Mouse (Mus musculus): ENCODE results near the gene Vezt. TPM values are rescaled to one million over a fixed set of nuclear protein-coding genes. Genes with fewer than 3 reads are reported as not detected.

The Vezt gene
- polyA plus RNA-seq, 1 experiment from 2014 or later = 12.9 TPM

- Histone ChIP-seq H3K27ac (replicated peaks) (peak overlapping the region; percentile 51), H3K4me3 (replicated peaks) (no peak overlapping the region), H3K9me3 (replicated peaks) (no peaks in the 10 kb centered on the region), H3K27me3 (no peaks in the 10 kb centered on the region), H3K4me1 (replicated peaks) (peaks cover 30% of the 10 kb centered on the region), H3K4me2 (no peak overlapping the region), H3K9ac (no peak overlapping the region), H3K36me3 (replicated peaks) (no peaks in the 10 kb centered on the region)
- WGBS (ENCODE audit: insufficient replicate concordance) = 51% methylated on average over 8 of the region's 8 CpGs
- peak; percentile 59; the same call in 1 of the 2 replicates for ATAC-seq (ENCODE audit: insufficient read depth)
These were observed 24.6 kb upstream of the Vezt start for GRCm38 (mm10) chr10:94060190-94060589.

- H3K9ac ChIP-seq = no peak overlapping the region
- H3K27ac ChIP-seq (replicated peaks) = peak overlapping the region; percentile 51
- no peaks in the 10 kb centered on the region for H3K9me3 ChIP-seq (replicated peaks)
- H3K4me1 ChIP-seq (replicated peaks) = peaks cover 32% of the 10 kb centered on the region
- H3K27me3 ChIP-seq = no peaks in the 10 kb centered on the region
- no peaks in the 10 kb centered on the region for H3K36me3 ChIP-seq (replicated peaks)
- no peak overlapping the region for H3K4me2 ChIP-seq
- 51% methylated on average over 8 of the region's 8 CpGs for WGBS (ENCODE audit: insufficient replicate concordance)
- ATAC-seq (ENCODE audit: insufficient read depth) = peak; percentile 59; the same call in 1 of the 2 replicates
- H3K4me3 ChIP-seq (replicated peaks) = no peak overlapping the region
These were observed 24.0 kb upstream of the Vezt start for GRCm38 (mm10) chr10:94059618-94060055.

GRCm38 (mm10) chr10:94056487-94056886 lies 20.9 kb upstream of the Vezt start:
- Histone ChIP-seq H3K4me1 (replicated peaks) (peaks cover 35% of the 10 kb centered on the region), H3K27ac (replicated peaks) (no peak overlapping the region), H3K27me3 (no peaks in the 10 kb centered on the region), H3K9ac (no peak overlapping the region), H3K4me2 (no peak overlapping the region), H3K4me3 (replicated peaks) (no peak overlapping the region), H3K9me3 (replicated peaks) (no peaks in the 10 kb centered on the region), H3K36me3 (replicated peaks) (no peaks in the 10 kb centered on the region)
- WGBS (ENCODE audit: insufficient replicate concordance) = 82% methylated on average over 6 of the region's 6 CpGs
- ATAC-seq (ENCODE audit: insufficient read depth) = no peak

- peaks cover 58% of the 10 kb centered on the region for H3K4me1 ChIP-seq (replicated peaks)
- H3K36me3 ChIP-seq (replicated peaks) = peaks cover 7% of the 10 kb centered on the region
- WGBS (ENCODE audit: insufficient replicate concordance) = 82% methylated on average over 5 of the region's 5 CpGs
- no peak overlapping the region for H3K27ac ChIP-seq (replicated peaks)
- H3K4me3 ChIP-seq (replicated peaks) = no peak overlapping the region
- no peak overlapping the region for H3K4me2 ChIP-seq
- no peaks in the 10 kb centered on the region for H3K9me3 ChIP-seq (replicated peaks)
- no peak for ATAC-seq (ENCODE audit: insufficient read depth)
- no peaks in the 10 kb centered on the region for H3K27me3 ChIP-seq
- no peak overlapping the region for H3K9ac ChIP-seq
These were observed 15.1 kb upstream of the Vezt start for GRCm38 (mm10) chr10:94050736-94051135.

- Histone ChIP-seq H3K9ac (no peak overlapping the region), H3K4me2 (0 out of 2 replicates have a peak overlapping the region, but pooled peaks have one; percentile 17), H3K27me3 (no peaks in the 10 kb centered on the region), H3K4me1 (replicated peaks) (peaks cover 55% of the 10 kb centered on the region), H3K9me3 (replicated peaks) (no peaks in the 10 kb centered on the region), H3K4me3 (replicated peaks) (no peak overlapping the region), H3K27ac (replicated peaks) (peak overlapping the region; percentile 87; the same call in 1 of the 2 replicates), H3K36me3 (replicated peaks) (peaks cover 23% of the 10 kb centered on the region)
- 58% methylated on average over 8 of the region's 8 CpGs for WGBS (ENCODE audit: insufficient replicate concordance)
- no peak for ATAC-seq (ENCODE audit: insufficient read depth)
These were observed 13.5 kb upstream of the Vezt start for GRCm38 (mm10) chr10:94049121-94049520.

GRCm38 (mm10) chr10:94047845-94048559 lies 12.4 kb upstream of the Vezt start:
- WGBS (ENCODE audit: insufficient replicate concordance) = 15% methylated on average over 10 of the region's 10 CpGs
- Histone ChIP-seq H3K36me3 (replicated peaks) (peaks cover 32% of the 10 kb centered on the region), H3K9me3 (replicated peaks) (no peaks in the 10 kb centered on the region), H3K4me2 (peak overlapping the region; percentile 61), H3K27me3 (no peaks in the 10 kb centered on the region), H3K4me3 (replicated peaks) (peak overlapping the region; percentile 17), H3K9ac (peak overlapping the region; percentile 29; the same call in 1 of the 2 replicates), H3K27ac (replicated peaks) (peak overlapping the region; percentile 87), H3K4me1 (replicated peaks) (peaks cover 50% of the 10 kb centered on the region)
- ATAC-seq (ENCODE audit: insufficient read depth) = peak; percentile 97

- H3K9me3 ChIP-seq (replicated peaks) = no peaks in the 10 kb centered on the region
- H3K27ac ChIP-seq (replicated peaks) = peak overlapping the region; percentile 87
- no peak overlapping the region for H3K9ac ChIP-seq
- peak overlapping the region; percentile 61 for H3K4me2 ChIP-seq
- H3K4me1 ChIP-seq (replicated peaks) = peaks cover 50% of the 10 kb centered on the region
- no peak overlapping the region for H3K4me3 ChIP-seq (replicated peaks)
- 15% methylated on average over 1 of the region's 1 CpGs for WGBS (ENCODE audit: insufficient replicate concordance)
- no peak for ATAC-seq (ENCODE audit: insufficient read depth)
- H3K36me3 ChIP-seq (replicated peaks) = peaks cover 32% of the 10 kb centered on the region
- H3K27me3 ChIP-seq = no peaks in the 10 kb centered on the region
These were observed 11.4 kb upstream of the Vezt start for GRCm38 (mm10) chr10:94047024-94047423.

GRCm38 (mm10) chr10:94045301-94045700 lies 9.7 kb upstream of the Vezt start:
- Histone ChIP-seq H3K27me3 (no peaks in the 10 kb centered on the region), H3K9ac (no peak overlapping the region), H3K4me1 (replicated peaks) (peaks cover 44% of the 10 kb centered on the region), H3K4me3 (replicated peaks) (no peak overlapping the region), H3K27ac (replicated peaks) (no peak overlapping the region), H3K4me2 (no peak overlapping the region), H3K9me3 (replicated peaks) (no peaks in the 10 kb centered on the region), H3K36me3 (replicated peaks) (peaks cover 32% of the 10 kb centered on the region)
- WGBS (ENCODE audit: insufficient replicate concordance) = 91% methylated on average over 13 of the region's 13 CpGs
- ATAC-seq (ENCODE audit: insufficient read depth) = no peak

GRCm38 (mm10) chr10:94043908-94044307 lies 8.3 kb upstream of the Vezt start:
- no peak overlapping the region for H3K4me3 ChIP-seq (replicated peaks)
- no peak overlapping the region for H3K27ac ChIP-seq (replicated peaks)
- H3K9me3 ChIP-seq (replicated peaks) = no peaks in the 10 kb centered on the region
- H3K4me2 ChIP-seq = no peak overlapping the region
- 82% methylated on average over 10 of the region's 10 CpGs for WGBS (ENCODE audit: insufficient replicate concordance)
- H3K9ac ChIP-seq = no peak overlapping the region
- ATAC-seq (ENCODE audit: insufficient read depth) = no peak
- peaks cover 32% of the 10 kb centered on the region for H3K36me3 ChIP-seq (replicated peaks)
- H3K4me1 ChIP-seq (replicated peaks) = peaks cover 33% of the 10 kb centered on the region
- H3K27me3 ChIP-seq = no peaks in the 10 kb centered on the region

GRCm38 (mm10) chr10:94038366-94039260 lies 3.0 kb upstream of the Vezt start:
- Histone ChIP-seq H3K36me3 (replicated peaks) (peaks cover 4% of the 10 kb centered on the region; the same call in 1 of the 2 replicates), H3K4me1 (replicated peaks) (peaks cover 34% of the 10 kb centered on the region), H3K4me3 (replicated peaks) (no peak overlapping the region), H3K9me3 (replicated peaks) (no peaks in the 10 kb centered on the region), H3K27ac (replicated peaks) (no peak overlapping the region), H3K4me2 (no peak overlapping the region), H3K27me3 (no peaks in the 10 kb centered on the region), H3K9ac (no peak overlapping the region)
- WGBS (ENCODE audit: insufficient replicate concordance) = 71% methylated on average over 7 of the region's 7 CpGs
- no peak for ATAC-seq (ENCODE audit: insufficient read depth)

- Histone ChIP-seq H3K4me3 (replicated peaks) (peak overlapping the region; percentile 72; the same call in 1 of the 2 replicates), H3K9ac (no peak overlapping the region), H3K36me3 (replicated peaks) (no peaks in the 10 kb centered on the region), H3K4me1 (replicated peaks) (peaks cover 35% of the 10 kb centered on the region), H3K9me3 (replicated peaks) (no peaks in the 10 kb centered on the region), H3K27ac (replicated peaks) (no peak overlapping the region), H3K27me3 (no peaks in the 10 kb centered on the region), H3K4me2 (peak overlapping the region; percentile 69)
- ATAC-seq (ENCODE audit: insufficient read depth) = no peak
- WGBS (ENCODE audit: insufficient replicate concordance) = 55% methylated on average over 4 of the region's 4 CpGs
These were observed 2.0 kb upstream of the Vezt start for GRCm38 (mm10) chr10:94037596-94037995.
